ENCODE assay signal across 11 mouse cellular contexts in the genomic region with DNA sequence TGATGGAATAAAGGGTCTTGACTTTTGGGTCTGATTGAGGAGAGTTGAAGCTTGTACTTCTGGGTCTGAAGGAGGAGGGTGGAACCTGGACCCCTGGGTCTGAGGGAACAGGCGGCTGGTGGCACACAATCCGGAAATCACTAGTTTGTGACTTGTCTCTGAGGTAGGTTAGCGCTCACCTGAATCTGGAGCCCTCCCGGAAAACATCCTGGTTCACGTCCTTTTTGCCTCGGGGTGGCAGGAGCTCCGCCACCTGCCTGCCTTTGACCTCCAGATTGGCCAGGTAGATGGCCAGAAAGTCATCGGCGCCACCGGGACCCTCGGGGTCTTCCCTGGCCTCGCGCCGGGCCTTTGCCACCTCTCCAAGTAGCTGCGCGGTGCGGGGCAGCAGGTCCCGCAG. TPM values are rescaled to one million over a fixed set of nuclear protein-coding genes. Genes with fewer than 3 reads are reported as not detected.
DNase-seq lines count a peak whose midpoint lies in the region; ATAC-seq and TF ChIP-seq lines count a peak whose summit lies in the region.
"Had no signal": no experiment of that assay in that cellular context is flagged by ENCODE, and none has a peak within 500 bp of the region (broad histone marks: within the 10 kb centered on the region; RNA-seq: fewer than 3 reads in every experiment).

No protein-coding gene starts in this region.

- no peak for TF ChIP-seq CTCF in lung, adult 2 months (IDR thresholded peaks at IDR 0.05; ENCODE audit: insufficient read depth, low read length)
- no peak for TF ChIP-seq CTCF in kidney, adult 2 months (conservative IDR thresholded peaks at IDR 0.05; ENCODE audit: insufficient read depth, insufficient read length, low read depth, low read length)

- no peak overlapping the region for H3K27ac ChIP-seq in forebrain, embryonic 10.5 days
- H3K27ac ChIP-seq in forebrain, embryonic 11.5 days (ENCODE audit: low read depth, low read length), result no peak overlapping the region
- H3K27ac ChIP-seq in kidney, adult 2 months (ENCODE audit: insufficient read depth, low read depth, low read length), result peak overlapping the region; percentile 74
- no peak overlapping the region for H3K27ac ChIP-seq in liver, embryonic 15.5 days (replicated peaks)
- H3K27ac ChIP-seq: midbrain, embryonic 13.5 days had no signal

- H3K4me3 ChIP-seq in forebrain, embryonic 10.5 days, result peak overlapping the region; percentile 35
- H3K4me3 ChIP-seq in forebrain, embryonic 11.5 days (ENCODE audit: low read depth, low read length), result no peak overlapping the region
- peak overlapping the region; percentile 46 for H3K4me3 ChIP-seq in lung, adult 2 months (replicated peaks; ENCODE audit: extremely low read depth, low read depth, low read length)
- H3K4me3 ChIP-seq in kidney, adult 2 months (ENCODE audit: insufficient read depth, low read depth, low read length), result peak overlapping the region; percentile 67
- H3K4me3 ChIP-seq in liver, embryonic 15.5 days (replicated peaks), result peak overlapping the region; percentile 42
- H3K4me3 ChIP-seq: midbrain, embryonic 13.5 days had no signal

- no peak overlapping the region for H3K9ac ChIP-seq in forebrain, embryonic 11.5 days (ENCODE audit: low read length)
- no peak overlapping the region for H3K9ac ChIP-seq in liver, embryonic 15.5 days
- H3K9ac ChIP-seq: midbrain, embryonic 13.5 days had no signal

- 0 out of 2 replicates have a peak, but pooled peaks cover 4% of the 10 kb centered on the region for H3K9me3 ChIP-seq in forebrain, embryonic 10.5 days
- H3K9me3 ChIP-seq in forebrain, embryonic 11.5 days (ENCODE audit: control insufficient read depth, low read length), result no peaks in the 10 kb centered on the region
- H3K9me3 ChIP-seq in liver, embryonic 15.5 days (replicated peaks), result no peaks in the 10 kb centered on the region
- H3K9me3 ChIP-seq: midbrain, embryonic 13.5 days had no signal

- peaks cover 36% of the 10 kb centered on the region for H3K27me3 ChIP-seq in forebrain, embryonic 10.5 days (ENCODE audit: poor library complexity, severe bottlenecking)
- H3K27me3 ChIP-seq in forebrain, embryonic 11.5 days (ENCODE audit: control insufficient read depth, insufficient read depth, low read length), result peaks cover 17% of the 10 kb centered on the region
- no peaks in the 10 kb centered on the region for H3K27me3 ChIP-seq in kidney, adult 2 months (replicated peaks; ENCODE audit: control insufficient read depth, insufficient read depth, low read length)
- peaks cover 26% of the 10 kb centered on the region for H3K27me3 ChIP-seq in liver, embryonic 15.5 days
- H3K27me3 ChIP-seq: Patski had no signal

- 7% methylated on average over 18 of the region's 18 CpGs for WGBS in forebrain, embryonic 10.5 days
- 12% methylated on average over 18 of the region's 18 CpGs for WGBS in forebrain, embryonic 11.5 days
- 12% methylated on average over 18 of the region's 18 CpGs for whole genome bisulfite sequencing in lung, adult 2 months
- 16% methylated on average over 18 of the region's 18 CpGs for WGBS in kidney, adult 2 months
- WGBS in liver, embryonic 15.5 days (ENCODE audit: insufficient replicate concordance), result 14% methylated on average over 18 of the region's 18 CpGs

- peaks cover 8% of the 10 kb centered on the region; the same call in 1 of the 2 replicates for H3K4me1 ChIP-seq in forebrain, embryonic 10.5 days
- H3K4me1 ChIP-seq in forebrain, embryonic 11.5 days (replicated peaks; ENCODE audit: control insufficient read depth, insufficient read depth, low read length), result no peaks in the 10 kb centered on the region
- no peaks in the 10 kb centered on the region for H3K4me1 ChIP-seq in lung, adult 2 months (ENCODE audit: control insufficient read depth, insufficient read depth, low read length)
- peaks cover 11% of the 10 kb centered on the region; the same call in 1 of the 2 replicates for H3K4me1 ChIP-seq in kidney, adult 2 months (ENCODE audit: control insufficient read depth, insufficient read depth, low read length)
- H3K4me1 ChIP-seq in liver, embryonic 15.5 days (replicated peaks), result 0 out of 2 replicates have a peak, but pooled peaks cover 8% of the 10 kb centered on the region

- TF ChIP-seq POLR2A in lung, adult 2 months (IDR thresholded peaks at IDR 0.05; ENCODE audit: borderline replicate concordance, extremely low read depth, low read depth, low read length), result no peak
- TF ChIP-seq POLR2A in kidney, adult 2 months (IDR thresholded peaks at IDR 0.05; ENCODE audit: low read depth, low read length), result no peak

- H3K4me2 ChIP-seq in forebrain, embryonic 11.5 days (ENCODE audit: low read depth, low read length, severe bottlenecking), result no peak overlapping the region
- peak overlapping the region; percentile 57 for H3K4me2 ChIP-seq in liver, embryonic 15.5 days
- H3K4me2 ChIP-seq: midbrain, embryonic 13.5 days had no signal

- no peak for ATAC-seq in forebrain, embryonic 11.5 days (replicated peaks; ENCODE audit: low FRiP score)
- no peak for ATAC-seq in liver, embryonic 15.5 days (ENCODE audit: insufficient read depth)
- ATAC-seq: midbrain, embryonic 13.5 days had no signal

- DNase-seq in forebrain, embryonic 10.5 days (ENCODE audit: extremely low spot score, low spot score), result no peak
- DNase-seq in forebrain, embryonic 11.5 days (ENCODE audit: low spot score), result no peak
- DNase-seq in lung, adult 2 months, result no peak
- DNase-seq in lung, adult 18-20 months, result no peak
- DNase-seq in kidney, adult 2 months, result peak; percentile 42
- no peak for DNase-seq in urinary bladder, adult 18-20 months (ENCODE audit: low spot score in 2 of 2)
- DNase-seq in thymus, postnatal 25 days, result no peak
- DNase-seq: gastrocnemius, postnatal 10 days had no signal

- no peaks in the 10 kb centered on the region for H3K36me3 ChIP-seq in forebrain, embryonic 10.5 days (replicated peaks)
- no peaks in the 10 kb centered on the region for H3K36me3 ChIP-seq in forebrain, embryonic 11.5 days (ENCODE audit: control insufficient read depth, insufficient read depth, low read length)
- no peaks in the 10 kb centered on the region; the same call in 1 of the 2 replicates for H3K36me3 ChIP-seq in kidney, adult 2 months (ENCODE audit: control insufficient read depth, insufficient read depth, low read length)
- H3K36me3 ChIP-seq in liver, embryonic 15.5 days (replicated peaks), result no peaks in the 10 kb centered on the region
- H3K36me3 ChIP-seq: midbrain, embryonic 13.5 days had no signal

RNA-seq across cellular contexts. Expression of gene Cblc, which starts 0.4 kb away (rescaled TPM):
- 0.53 and 1.2 TPM in 2 replicates for polyA plus RNA-seq in forebrain, embryonic 10.5 days (2016; fragmentation: Nextera tagmentation; extraction: Ambion mirVana)
- polyA plus RNA-seq in forebrain, embryonic 11.5 days (2014; fragmentation: Nextera tagmentation; extraction: Ambion mirVana), result 0.28 and 0.84 TPM in 2 replicates
- 16.1 and 21.9 TPM in 2 replicates for polyA plus RNA-seq in lung, adult 2 months (2012; rRNA removed)
- polyA plus RNA-seq in kidney, adult 2 months (2012; rRNA removed), result 24.4 and 32.6 TPM in 2 replicates
- 3.5 and 3.8 TPM in 2 replicates for polyA plus RNA-seq in liver, embryonic 15.5 days (2015; fragmentation: Nextera tagmentation; extraction: Ambion mirVana)

RNA-seq across cellular contexts. Expression of gene Bcam, which starts 25.4 kb away (rescaled TPM):
- 33.1 and 37.3 TPM in 2 replicates for polyA plus RNA-seq in forebrain, embryonic 10.5 days (2016; fragmentation: Nextera tagmentation; extraction: Ambion mirVana)
- polyA plus RNA-seq in forebrain, embryonic 11.5 days (2014; fragmentation: Nextera tagmentation; extraction: Ambion mirVana), result 17.6 and 21.5 TPM in 2 replicates
- polyA plus RNA-seq in lung, adult 2 months (2012; rRNA removed), result 769 and 829 TPM in 2 replicates
- polyA plus RNA-seq in kidney, adult 2 months (2012; rRNA removed), result 237 and 272 TPM in 2 replicates
- polyA plus RNA-seq in liver, embryonic 15.5 days (2015; fragmentation: Nextera tagmentation; extraction: Ambion mirVana), result 10.3 and 11.3 TPM in 2 replicates

RNA-seq across cellular contexts. Expression of gene Bcl3, which starts 26.3 kb away (rescaled TPM):
- polyA plus RNA-seq in forebrain, embryonic 10.5 days (2016; fragmentation: Nextera tagmentation; extraction: Ambion mirVana), result 0.91 and 1.4 TPM in 2 replicates
- polyA plus RNA-seq in forebrain, embryonic 11.5 days (2014; fragmentation: Nextera tagmentation; extraction: Ambion mirVana), result 0.51 and 1.1 TPM in 2 replicates
- polyA plus RNA-seq in lung, adult 2 months (2012; rRNA removed), result 38.7 and 71.2 TPM in 2 replicates
- 10.3 and 14.4 TPM in 2 replicates for polyA plus RNA-seq in kidney, adult 2 months (2012; rRNA removed)
- polyA plus RNA-seq in liver, embryonic 15.5 days (2015; fragmentation: Nextera tagmentation; extraction: Ambion mirVana), result 4.7 and 5.3 TPM in 2 replicates

RNA-seq across cellular contexts. Expression of gene Nectin2, which starts 46.0 kb away (rescaled TPM):
- 84.2 and 97.3 TPM in 2 replicates for polyA plus RNA-seq in forebrain, embryonic 10.5 days (2016; fragmentation: Nextera tagmentation; extraction: Ambion mirVana)
- 56.0 and 59.2 TPM in 2 replicates for polyA plus RNA-seq in forebrain, embryonic 11.5 days (2014; fragmentation: Nextera tagmentation; extraction: Ambion mirVana)
- 70.9 and 74.7 TPM in 2 replicates for polyA plus RNA-seq in lung, adult 2 months (2012; rRNA removed)
- polyA plus RNA-seq in kidney, adult 2 months (2012; rRNA removed), result 44.5 and 47.7 TPM in 2 replicates
- polyA plus RNA-seq in liver, embryonic 15.5 days (2015; fragmentation: Nextera tagmentation; extraction: Ambion mirVana), result 15.2 and 19.5 TPM in 2 replicates

RNA-seq across cellular contexts. Expression of gene Gm19345, which starts 55.5 kb away (rescaled TPM):
- 0.26 TPM in 1 of 2 replicates, not detected in the other for polyA plus RNA-seq in forebrain, embryonic 10.5 days (2016; fragmentation: Nextera tagmentation; extraction: Ambion mirVana)
- not detected in 2 replicates for polyA plus RNA-seq in forebrain, embryonic 11.5 days (2014; fragmentation: Nextera tagmentation; extraction: Ambion mirVana)
- 0.52 TPM in 1 of 2 replicates, not detected in the other for polyA plus RNA-seq in lung, adult 2 months (2012; rRNA removed)
- 0.12 TPM in 1 of 2 replicates, not detected in the other for polyA plus RNA-seq in kidney, adult 2 months (2012; rRNA removed)
- polyA plus RNA-seq in liver, embryonic 15.5 days (2015; fragmentation: Nextera tagmentation; extraction: Ambion mirVana), result not detected in 2 replicates
